Mouse (Mus musculus) C2C12 (cell line): ENCODE measurements around the gene Ppm1h. TPM values are rescaled to one million over a fixed set of nuclear protein-coding genes. Genes with fewer than 3 reads are reported as not detected.

Experiments used
- H3K27me3 ChIP-seq: one replicate; pipeline ENCODE4 v1.6.1; 2011; ENCODE audit not compliant: control insufficient read depth, insufficient read depth, insufficient read length
- H3K36me3 ChIP-seq: one replicate; pipeline ENCODE4 v1.6.1; 2011; ENCODE audit not compliant: control insufficient read depth, insufficient read depth
- H3K4me3 ChIP-seq: one replicate; pipeline ENCODE4 v1.5.1; 2011; ENCODE audit warnings: mild to moderate bottlenecking, control low read depth; ENCODE audit not compliant: poor library complexity, insufficient read depth, severe bottlenecking
- H3K79me2 ChIP-seq: one replicate; pipeline ENCODE4 v1.6.1; 2011; ENCODE audit not compliant: control insufficient read depth, insufficient read depth
- H3K79me3 ChIP-seq: one replicate; pipeline ENCODE4 v1.6.1; 2011; ENCODE audit warnings: low read depth, control low read depth
- H3ac ChIP-seq: one replicate; pipeline ENCODE3; 2011; ENCODE audit warnings: low read depth; ENCODE audit not compliant: control insufficient read depth, insufficient read length
- CEBPB ChIP-seq: IDR thresholded peaks from one replicate; pipeline ENCODE4 v1.6.1; 2011; ENCODE audit warnings: low read depth, mild to moderate bottlenecking, control low read depth, moderate library complexity
- CTCF ChIP-seq: IDR thresholded peaks from one replicate; pipeline ENCODE4 v1.5.1; 2011; ENCODE audit not compliant: control insufficient read depth, insufficient read depth, insufficient read length
- FOSL1 ChIP-seq: IDR thresholded peaks from one replicate; pipeline ENCODE4 v1.8.0; 2011; ENCODE audit warnings: mild to moderate bottlenecking, low read length; ENCODE audit not compliant: poor library complexity, insufficient read depth, severe bottlenecking
- MAX ChIP-seq: IDR thresholded peaks from one replicate; pipeline ENCODE4 v1.6.1; 2011; ENCODE audit warnings: mild to moderate bottlenecking, control low read depth
- MYOD1 ChIP-seq: IDR thresholded peaks from one replicate; pipeline ENCODE4 v1.6.1; 2011; ENCODE audit warnings: low read depth; ENCODE audit not compliant: control insufficient read depth, insufficient read length
- MYOG ChIP-seq: IDR thresholded peaks from one replicate; pipeline ENCODE4 v1.6.1; 2011; ENCODE audit not compliant: control insufficient read depth, insufficient read length; ENCODE audit errors: extremely low read depth
- USF1 ChIP-seq: IDR thresholded peaks from one replicate; pipeline ENCODE4 v1.6.1; 2011; ENCODE audit warnings: low read depth, mild to moderate bottlenecking, control low read depth, moderate library complexity
- polyA plus RNA-seq: library from polyadenylated mRNA; unstranded; fragments of >200 nt; fragmentation: generic; extraction: Trizol; gene quantifications from one replicate; pipeline ENCODE4 v1.2.1, GENCODE M21; 2012; ENCODE audit warnings: missing spikeins

Ppm1h gene
- polyA plus RNA-seq, 1 experiment, result 0.06 TPM

GRCm38 (mm10) chr10:122756879-122757530 is 78.4 kb downstream of the Ppm1h start:
- Histone ChIP-seq H3K79me3 (no peaks in the 10 kb centered on the region), H3K36me3 (no peaks in the 10 kb centered on the region), H3K79me2 (no peaks in the 10 kb centered on the region), H3K27me3 (peaks cover 14% of the 10 kb centered on the region), H3ac (no peak overlapping the region), H3K4me3 (no peak overlapping the region)
- TF ChIP-seq MAX (no peak), CEBPB (no peak), MYOD1 (no peak), CTCF (no peak), FOSL1 (no peak), USF1 (no peak), MYOG (no peak)

GRCm38 (mm10) chr10:122757727-122758126 is 79.2 kb downstream of the Ppm1h start:
- Histone ChIP-seq H3K79me2 (no peaks in the 10 kb centered on the region), H3K79me3 (no peaks in the 10 kb centered on the region), H3K36me3 (no peaks in the 10 kb centered on the region), H3K27me3 (peaks cover 14% of the 10 kb centered on the region), H3K4me3 (no peak overlapping the region), H3ac (no peak overlapping the region)
- no peak for TF ChIP-seq MYOD1
- TF ChIP-seq CTCF, result no peak
- TF ChIP-seq MAX, result no peak
- no peak for TF ChIP-seq USF1
- TF ChIP-seq CEBPB, result no peak
- no peak for TF ChIP-seq MYOG
- no peak for TF ChIP-seq FOSL1

- Histone ChIP-seq H3ac (no peak overlapping the region), H3K27me3 (peaks cover 13% of the 10 kb centered on the region), H3K36me3 (no peaks in the 10 kb centered on the region), H3K79me3 (no peaks in the 10 kb centered on the region), H3K4me3 (no peak overlapping the region), H3K79me2 (no peaks in the 10 kb centered on the region)
- no peak for TF ChIP-seq MYOG
- no peak for TF ChIP-seq MYOD1
- TF ChIP-seq FOSL1, result no peak
- TF ChIP-seq CEBPB, result no peak
- no peak for TF ChIP-seq CTCF
- no peak for TF ChIP-seq MAX
- no peak for TF ChIP-seq USF1
Observed at GRCm38 (mm10) chr10:122758346-122758745, 79.8 kb downstream of the Ppm1h start.

GRCm38 (mm10) chr10:122759729-122760128 is 81.2 kb downstream of the Ppm1h start:
- Histone ChIP-seq H3K27me3 (peaks cover 10% of the 10 kb centered on the region), H3K79me2 (no peaks in the 10 kb centered on the region)

GRCm38 (mm10) chr10:122760469-122761307 is 82.1 kb downstream of the Ppm1h start:
- TF ChIP-seq MYOD1 (no peak), MYOG (no peak)
- Histone ChIP-seq H3K36me3 (no peaks in the 10 kb centered on the region), H3K79me3 (no peaks in the 10 kb centered on the region), H3ac (no peak overlapping the region), H3K27me3 (peaks cover 12% of the 10 kb centered on the region), H3K79me2 (no peaks in the 10 kb centered on the region), H3K4me3 (no peak overlapping the region)

More at GRCm38 (mm10) chr10:122759729-122760128, 81.2 kb downstream of the Ppm1h start:
- no peak for TF ChIP-seq CEBPB
- TF ChIP-seq MAX, result no peak
- no peak for TF ChIP-seq CTCF
- TF ChIP-seq USF1, result no peak
- TF ChIP-seq MYOG, result no peak
- TF ChIP-seq FOSL1, result no peak
- TF ChIP-seq MYOD1, result no peak
- no peak overlapping the region for H3ac ChIP-seq
- H3K4me3 ChIP-seq, result no peak overlapping the region
- no peaks in the 10 kb centered on the region for H3K36me3 ChIP-seq
- no peaks in the 10 kb centered on the region for H3K79me3 ChIP-seq
